Mouse (Mus musculus) ES-E14 (cell line): ENCODE measurements at regions not wholly inside any gene's neighbourhood (a gene's known extent, or its start where the extent isn't known, plus 50 kb on each side); places are given as distances from the start of the nearest gene placed in this dataset.

ENCODE experiments used
- DNase-seq: peaks from one replicate; pipeline ENCODE4 v3.0.0-alpha.2; 2013; ENCODE audit warnings: low read depth, low spot score
- H3K27ac ChIP-seq: 2 replicates; pipeline ENCODE4 v1.5.1; 2012; ENCODE audit warnings: low read depth, mild to moderate bottlenecking, low read length, moderate library complexity, mixed read lengths; ENCODE audit not compliant: poor library complexity, insufficient read depth, severe bottlenecking
- H3K36me3 ChIP-seq: 2 replicates; pipeline ENCODE4 v1.6.1; 2012; ENCODE audit warnings: mild to moderate bottlenecking, low read length, moderate library complexity, mixed read lengths; ENCODE audit not compliant: control insufficient read depth, poor library complexity, insufficient read depth, severe bottlenecking
- H3K4me1 ChIP-seq, 2 experiments: fragments of 150-350 bp in 1 of 2; sonication (generic) in 1 of 2; 2 replicates each; pipeline ENCODE4 v1.6.1; 2012; ENCODE audit warnings: low read length in 2 of 2, mild to moderate bottlenecking in 1 of 2, mixed read lengths in 1 of 2; ENCODE audit not compliant: control insufficient read depth in 2 of 2, insufficient read depth in 2 of 2, poor library complexity in 1 of 2
- H3K4me3 ChIP-seq, 2 experiments: fragments of 150-350 bp in 1 of 2; sonication (generic) in 1 of 2; 2 replicates each; pipeline ENCODE4 v1.5.1; 2012; ENCODE audit warnings: low read length in 2 of 2, low read depth in 1 of 2, mild to moderate bottlenecking in 1 of 2, mixed read lengths in 1 of 2; ENCODE audit not compliant: insufficient read depth in 1 of 2, poor library complexity in 1 of 2, severe bottlenecking in 1 of 2
- H3K9ac ChIP-seq: 2 replicates; pipeline ENCODE4 v1.6.1; 2012; ENCODE audit warnings: low read depth, mild to moderate bottlenecking, low read length, mixed read lengths; ENCODE audit not compliant: poor library complexity, insufficient read depth, severe bottlenecking
- H3K9me3 ChIP-seq: fragments of 150-350 bp; sonication (generic); 2 replicates; pipeline ENCODE4 v1.6.1; 2012; ENCODE audit warnings: low read depth, mild to moderate bottlenecking, low read length; ENCODE audit not compliant: control insufficient read depth, insufficient read depth
- CHD2 ChIP-seq: IDR thresholded peaks from 2 replicates; pipeline ENCODE4 v1.6.1; 2014; ENCODE audit warnings: mild to moderate bottlenecking, low read depth, low read length, inconsistent platforms
- HCFC1 ChIP-seq: IDR thresholded peaks from 2 replicates; pipeline ENCODE4 v1.6.1; 2012; ENCODE audit warnings: low read length, inconsistent platforms, borderline replicate concordance; ENCODE audit not compliant: insufficient read depth
- MAFK ChIP-seq: IDR thresholded peaks from 2 replicates; pipeline ENCODE4 v1.6.1; 2014; ENCODE audit warnings: mild to moderate bottlenecking, low read depth, low read length, inconsistent platforms; ENCODE audit not compliant: insufficient read depth
- ZC3H11A ChIP-seq: IDR thresholded peaks from 2 replicates; pipeline ENCODE4 v1.6.1; 2012; ENCODE audit warnings: low read depth, mild to moderate bottlenecking, inconsistent platforms, low read length, borderline replicate concordance
- ZNF384 ChIP-seq: IDR thresholded peaks from 2 replicates; pipeline ENCODE4 v1.6.1; 2012; ENCODE audit warnings: low read depth, low read length, inconsistent platforms
- in situ Hi-C, 2 experiments: fragments of 600-800 bp; cut with MboI; formaldehyde crosslinking; loops; one replicate each; pipeline ENCODE4 v1.15.1; 2025; ENCODE audit warnings: low sequenced_read_pairs in 2 of 2, inconsistent platforms in 1 of 2; ENCODE audit not compliant: unreplicated experiment in 2 of 2

DNA sequence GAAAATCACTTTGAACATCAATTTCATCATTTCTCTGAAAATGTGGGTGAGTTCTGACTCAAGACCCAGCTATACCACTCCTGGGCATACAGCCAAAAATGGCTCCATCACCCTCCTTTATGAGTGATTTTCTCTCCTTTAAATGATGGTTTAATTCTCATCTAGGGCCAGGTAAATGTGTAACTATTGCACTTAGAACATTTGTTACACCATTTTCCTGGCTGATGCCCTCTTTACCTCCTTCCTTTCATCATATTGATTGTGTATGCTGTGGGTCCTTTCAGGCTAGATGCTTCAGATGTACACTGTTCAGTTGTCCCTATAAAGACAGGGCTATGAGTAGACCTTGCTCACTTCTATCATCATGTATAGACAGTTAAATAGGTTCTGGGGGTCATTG, 418.4 kb downstream of the Btbd3 start:
- Histone ChIP-seq H3K4me1 (no peaks in the 10 kb centered on the region), H3K4me3 (no peak overlapping the region), H3K9me3 (no peaks in the 10 kb centered on the region), H3K9ac (no peak overlapping the region), H3K27ac (no peak overlapping the region), H3K36me3 (no peaks in the 10 kb centered on the region)
- in situ Hi-C loops = no loop called here
- TF ChIP-seq ZC3H11A (no peak), HCFC1 (no peak), ZNF384 (no peak), MAFK (no peak), CHD2 (no peak)
- no peak for DNase-seq

DNA sequence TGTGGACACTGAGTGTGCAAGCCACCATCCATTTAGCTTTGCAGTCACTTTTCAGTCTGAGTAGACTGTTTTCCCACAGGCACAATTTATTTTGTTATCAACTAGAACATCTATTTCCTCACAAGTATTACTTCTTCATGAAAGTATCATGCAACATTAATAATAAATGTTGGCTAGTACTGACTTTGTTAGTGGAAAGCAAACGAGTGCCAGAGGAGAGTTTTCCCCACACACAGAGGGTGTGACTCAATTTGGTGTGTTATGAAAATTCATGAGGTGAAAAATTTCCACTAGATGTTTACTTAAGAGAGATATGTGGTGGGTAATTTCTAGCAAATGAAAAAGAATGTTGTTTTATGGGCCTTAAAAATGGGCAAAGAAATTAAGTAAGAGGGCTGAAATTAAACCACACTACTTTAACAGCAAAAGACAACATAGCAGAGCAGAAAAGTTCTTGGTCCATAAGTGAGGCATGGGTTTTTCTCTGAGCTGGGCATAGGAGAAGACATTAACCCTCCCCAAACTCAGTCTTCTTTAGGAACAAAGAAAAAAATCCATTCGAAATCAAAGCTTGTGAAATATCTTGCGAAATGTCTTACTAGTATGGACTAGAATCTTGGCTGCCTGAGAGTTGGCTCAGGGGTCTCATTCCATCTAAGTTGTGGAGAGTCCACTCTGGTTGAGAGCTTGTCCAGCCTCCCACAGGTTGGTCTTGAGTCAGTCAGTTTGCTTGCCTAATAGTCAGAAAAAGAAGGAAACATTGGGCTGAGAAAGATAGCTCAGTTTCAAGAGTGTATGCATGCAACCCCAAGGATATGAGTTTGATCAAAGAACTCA, 419.1 kb downstream of the Btbd3 start:
- no peak overlapping the region for H3K4me3 ChIP-seq
- in situ Hi-C loops = no loop called here
- H3K4me1 ChIP-seq = no peaks in the 10 kb centered on the region
- H3K9ac ChIP-seq = no peak overlapping the region
- H3K9me3 ChIP-seq = no peaks in the 10 kb centered on the region
- no peak for DNase-seq
- no peaks in the 10 kb centered on the region for H3K36me3 ChIP-seq
- no peak for TF ChIP-seq ZC3H11A
- H3K27ac ChIP-seq = no peak overlapping the region

DNA sequence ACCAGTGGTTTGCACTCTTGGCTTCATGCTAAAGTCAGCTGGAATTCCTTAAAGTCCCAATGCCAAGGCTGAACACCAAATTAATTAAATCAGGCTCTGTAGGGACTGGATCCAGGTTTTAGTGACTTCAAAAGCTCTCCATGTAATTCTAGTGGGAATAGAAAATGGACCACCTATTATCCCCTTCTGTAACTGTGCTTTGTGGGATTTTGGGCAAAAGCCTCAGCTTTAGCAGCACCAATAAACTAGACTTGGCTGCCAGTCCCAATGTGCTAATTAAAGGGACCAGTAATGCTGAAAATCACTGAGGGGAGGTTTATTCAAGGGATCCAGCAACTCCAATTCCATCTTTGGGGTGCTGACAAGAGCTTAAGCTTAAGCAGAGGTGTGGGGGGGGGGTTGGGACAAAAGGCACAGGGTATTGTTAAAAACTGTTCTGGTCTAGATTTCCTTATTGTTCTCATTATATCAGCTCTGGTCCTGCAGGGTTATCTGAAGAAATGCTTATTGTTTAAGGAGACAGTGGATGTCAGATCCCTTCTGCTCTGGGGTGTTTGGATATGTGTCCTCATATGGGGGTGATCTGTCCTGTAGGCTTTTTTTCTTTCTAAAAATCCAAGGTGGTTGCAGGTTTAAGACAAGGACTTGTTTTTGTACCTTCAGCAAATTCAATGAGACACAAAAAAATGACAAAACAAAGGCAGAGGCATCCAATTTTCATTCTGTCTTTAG, 431.9 kb downstream of the Btbd3 start:
- no peak for DNase-seq
- no peaks in the 10 kb centered on the region for H3K4me1 ChIP-seq
- no peak overlapping the region for H3K4me3 ChIP-seq
- in situ Hi-C loops = no loop called here
- no peak overlapping the region for H3K9ac ChIP-seq
- H3K27ac ChIP-seq = no peak overlapping the region
- H3K36me3 ChIP-seq = no peaks in the 10 kb centered on the region
- no peak for TF ChIP-seq HCFC1
- no peak for TF ChIP-seq ZNF384
- no peak for TF ChIP-seq ZC3H11A
- TF ChIP-seq MAFK = no peak
- no peak for TF ChIP-seq CHD2
- H3K9me3 ChIP-seq = no peaks in the 10 kb centered on the region

DNA sequence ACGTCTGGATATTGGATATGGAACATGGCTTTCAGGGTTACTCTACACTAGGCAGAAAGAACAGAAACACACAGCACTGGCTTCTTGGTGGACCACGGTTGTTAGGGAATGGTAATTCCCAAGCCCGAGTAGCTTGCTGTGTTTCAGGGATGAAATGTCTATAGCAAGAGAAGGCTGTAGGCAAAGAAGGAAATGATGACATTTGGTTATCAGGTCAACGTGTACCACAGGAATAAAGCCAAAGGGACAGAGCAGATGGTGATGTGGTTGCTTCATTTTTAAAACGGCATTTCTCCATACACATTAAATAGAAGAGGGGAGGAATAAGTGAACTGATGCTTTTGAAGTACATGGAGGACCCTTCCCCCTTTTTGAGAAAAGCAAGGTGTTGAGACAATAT, 433.1 kb downstream of the Btbd3 start:
- Histone ChIP-seq H3K9me3 (no peaks in the 10 kb centered on the region), H3K36me3 (no peaks in the 10 kb centered on the region), H3K9ac (no peak overlapping the region), H3K4me3 (no peak overlapping the region), H3K4me1 (no peaks in the 10 kb centered on the region), H3K27ac (no peak overlapping the region)
- DNase-seq = no peak
- TF ChIP-seq CHD2 (no peak), HCFC1 (no peak), MAFK (no peak), ZNF384 (no peak), ZC3H11A (no peak)
- in situ Hi-C loops = no loop called here
